Comparison of ENCODE assay signal across 9 mouse cellular contexts in genomic region chr8:126909371-126909802, GRCm38 (mm10). TPM values are rescaled to one million over a fixed set of nuclear protein-coding genes. Genes with fewer than 3 reads are reported as not detected.
DNase-seq lines count a peak whose midpoint lies in the region; ATAC-seq and TF ChIP-seq lines count a peak whose summit lies in the region.
"Had no signal": no experiment of that assay in that cellular context is flagged by ENCODE, and none has a peak within 500 bp of the region (broad histone marks: within the 10 kb centered on the region; RNA-seq: fewer than 3 reads in every experiment).

No protein-coding gene starts in this region.

- DNase-seq in hindbrain, postnatal 0 days (ENCODE audit: low spot score) = peak; percentile 46
- DNase-seq in fat pad, adult 2 months (ENCODE audit: extremely low read depth, low read depth, low spot score) = peak; percentile 92
- peak; percentile 68 for DNase-seq in kidney, adult 9 months
- no peak for DNase-seq in embryo, embryonic 10.5 days (ENCODE audit: low spot score)
- no peak for DNase-seq in frontal cortex, postnatal 25 days (ENCODE audit: low spot score in 2 of 2)

- peaks cover 17% of the 10 kb centered on the region for H3K4me1 ChIP-seq in hindbrain, postnatal 0 days (ENCODE audit: insufficient read depth, low read length)
- H3K4me1 ChIP-seq in hindbrain, embryonic 12.5 days = peaks cover 12% of the 10 kb centered on the region
- no peaks in the 10 kb centered on the region; the same call in 1 of the 2 replicates for H3K4me1 ChIP-seq in midbrain, embryonic 16.5 days (ENCODE audit: control insufficient read depth, insufficient read depth, low read length)

- H3K27ac ChIP-seq in hindbrain, postnatal 0 days = no peak overlapping the region
- H3K27ac ChIP-seq in hindbrain, embryonic 12.5 days = no peak overlapping the region
- peak overlapping the region; percentile 75 for H3K27ac ChIP-seq in macrophage
- no peak overlapping the region for H3K27ac ChIP-seq in midbrain, embryonic 16.5 days (ENCODE audit: low read length)
- H3K27ac ChIP-seq: liver, embryonic 14.5 days had no signal

- ATAC-seq in hindbrain, postnatal 0 days = no peak
- ATAC-seq in hindbrain, embryonic 12.5 days (ENCODE audit: low FRiP score) = no peak
- no peak for ATAC-seq in midbrain, embryonic 16.5 days

- no peak overlapping the region for H3K4me2 ChIP-seq in hindbrain, postnatal 0 days (ENCODE audit: low read depth, low read length)
- no peak overlapping the region for H3K4me2 ChIP-seq in hindbrain, embryonic 12.5 days (replicated peaks)
- H3K4me2 ChIP-seq in midbrain, embryonic 16.5 days (ENCODE audit: low read length) = no peak overlapping the region

- no peak overlapping the region for H3K9ac ChIP-seq in hindbrain, postnatal 0 days (replicated peaks; ENCODE audit: low read length)
- H3K9ac ChIP-seq in hindbrain, embryonic 12.5 days = no peak overlapping the region
- H3K9ac ChIP-seq in midbrain, embryonic 16.5 days (ENCODE audit: low read depth, low read length) = no peak overlapping the region
- H3K9ac ChIP-seq: liver, embryonic 14.5 days had no signal

- no peaks in the 10 kb centered on the region for H3K36me3 ChIP-seq in hindbrain, postnatal 0 days (ENCODE audit: insufficient read depth, low read length)
- H3K36me3 ChIP-seq in hindbrain, embryonic 12.5 days = no peaks in the 10 kb centered on the region
- no peaks in the 10 kb centered on the region for H3K36me3 ChIP-seq in macrophage (ENCODE audit: inconsistent target)
- H3K36me3 ChIP-seq in midbrain, embryonic 16.5 days (ENCODE audit: control insufficient read depth, insufficient read depth, low read length) = no peaks in the 10 kb centered on the region

- H3K79me2 ChIP-seq in macrophage (ENCODE audit: inconsistent target) = no peaks in the 10 kb centered on the region

- no peaks in the 10 kb centered on the region for H3K27me3 ChIP-seq in hindbrain, postnatal 0 days (ENCODE audit: insufficient read depth, low read length)
- H3K27me3 ChIP-seq in hindbrain, embryonic 12.5 days = no peaks in the 10 kb centered on the region
- H3K27me3 ChIP-seq in midbrain, embryonic 16.5 days (ENCODE audit: control insufficient read depth, insufficient read depth, low read depth, low read length) = no peaks in the 10 kb centered on the region

- 53% methylated on average over 10 of the region's 10 CpGs for WGBS in hindbrain, postnatal 0 days
- 74% methylated on average over 10 of the region's 10 CpGs for WGBS in hindbrain, embryonic 12.5 days
- WGBS in macrophage (ENCODE audit: missing documents) = 69% methylated on average over 10 of the region's 10 CpGs
- whole genome bisulfite sequencing in midbrain, embryonic 16.5 days = 83% methylated on average over 10 of the region's 10 CpGs

- H3K9me3 ChIP-seq in hindbrain, postnatal 0 days (ENCODE audit: low read length) = no peaks in the 10 kb centered on the region
- H3K9me3 ChIP-seq in hindbrain, embryonic 12.5 days (replicated peaks) = no peaks in the 10 kb centered on the region
- H3K9me3 ChIP-seq in midbrain, embryonic 16.5 days (replicated peaks; ENCODE audit: control insufficient read depth, low read length, poor library complexity, severe bottlenecking) = no peaks in the 10 kb centered on the region

- TF ChIP-seq CTCF in hindbrain, postnatal 0 days (IDR thresholded peaks at IDR 0.05; ENCODE audit: low read depth) = no peak

- H3K4me3 ChIP-seq in hindbrain, postnatal 0 days (ENCODE audit: low read length) = no peak overlapping the region
- no peak overlapping the region for H3K4me3 ChIP-seq in hindbrain, embryonic 12.5 days
- H3K4me3 ChIP-seq in macrophage (ENCODE audit: inconsistent target) = no peak overlapping the region
- H3K4me3 ChIP-seq in midbrain, embryonic 16.5 days (ENCODE audit: low read depth, low read length) = no peak overlapping the region

RNA-seq across cellular contexts. Expression of gene Tomm20, which starts 36.3 kb away (rescaled TPM):
- total RNA-seq in hindbrain, postnatal 0 days (2014; rRNA removed) = 125 and 141 TPM in 2 replicates
- 224 and 232 TPM in 2 replicates for polyA plus RNA-seq in hindbrain, postnatal 0 days (2015; fragmentation: Nextera tagmentation; extraction: Ambion mirVana)
- 181 and 182 TPM in 2 replicates for polyA plus RNA-seq in hindbrain, embryonic 12.5 days (2016; fragmentation: Nextera tagmentation; extraction: Ambion mirVana)
- total RNA-seq in macrophage (2018; cell fraction: chromatin; rRNA removed) = 10 to 100 TPM in 25 of 26 experiments, 1 to 10 TPM in 1; 9.7 to 33.1 (median 19.9) TPM
- 100 to 1,000 TPM in 7 of 26 experiments, 10 to 100 TPM in 19; 61.8 to 120 (median 90.0) TPM for total RNA-seq in macrophage (2018; cell fraction: cytosol; rRNA removed)
- 10 to 100 TPM in 25 of 26 experiments, 1 to 10 TPM in 1; 9.4 to 40.6 (median 20.4) TPM for total RNA-seq in macrophage (2018; cell fraction: nucleus; rRNA removed)
- 73.9 to 174 TPM (median 109 TPM) in 3 replicates for polyA plus RNA-seq in macrophage (2018)
- polyA plus RNA-seq in midbrain, embryonic 16.5 days (2015; fragmentation: Nextera tagmentation; extraction: Ambion mirVana) = 208 and 220 TPM in 2 replicates

Comparison
In these comparisons a context has a peak if more than half of its experiments do, and no peak if none do; other contexts are left out.
1. DNase-seq: peak in hindbrain, postnatal 0 days (single experiment), fat pad, adult 2 months (single experiment) and kidney, adult 9 months (single experiment); none in embryo, embryonic 10.5 days (single experiment) and frontal cortex, postnatal 25 days (0 of 2).